Mouse (Mus musculus) liver, adult 2 months (tissue): ENCODE measurements around the gene Sirpa. TPM values are rescaled to one million over a fixed set of nuclear protein-coding genes. Genes with fewer than 3 reads are reported as not detected.
A peak's percentile ranks its signal among the peaks of the same experiment; 100 is the strongest.

Experiments used
- DNase-seq: peaks from one replicate; pipeline ENCODE4 v3.0.0-alpha.2; 2011; ENCODE audit warnings: low read depth, low spot score; ENCODE audit errors: extremely low read depth
- H3K27ac ChIP-seq: fragments of 200-500 bp; replicated peaks from 2 replicates; pipeline ENCODE4 v1.5.1; 2012; ENCODE audit warnings: low read depth, mild to moderate bottlenecking, control low read depth, inconsistent platforms, low read length; ENCODE audit not compliant: insufficient read depth
- H3K27me3 ChIP-seq: fragments of 200-500 bp; 2 replicates; pipeline ENCODE4 v1.6.1; 2012; ENCODE audit warnings: mild to moderate bottlenecking, moderate library complexity, low read length, inconsistent platforms; ENCODE audit not compliant: control insufficient read depth, insufficient read depth
- H3K36me3 ChIP-seq: fragments of 200-500 bp; 2 replicates; pipeline ENCODE4 v1.6.1; 2012; ENCODE audit warnings: low read length, inconsistent platforms; ENCODE audit not compliant: control insufficient read depth, insufficient read depth
- H3K4me1 ChIP-seq: fragments of 200-500 bp; 2 replicates; pipeline ENCODE4 v1.6.1; 2011; ENCODE audit warnings: low read length; ENCODE audit not compliant: control insufficient read depth, insufficient read depth
- H3K4me3 ChIP-seq: fragments of 200-500 bp; 2 replicates; pipeline ENCODE4 v1.5.1; 2011; ENCODE audit warnings: low read depth, mild to moderate bottlenecking, control low read depth, low read length, moderate library complexity; ENCODE audit not compliant: insufficient read depth
- H3K79me2 ChIP-seq: fragments of 200-500 bp; 2 replicates; pipeline ENCODE4 v1.6.1; 2012; ENCODE audit warnings: inconsistent platforms, mild to moderate bottlenecking, low read length, moderate library complexity; ENCODE audit not compliant: control insufficient read depth, insufficient read depth
- H3K9ac ChIP-seq: fragments of 200-500 bp; 2 replicates; pipeline ENCODE4 v1.6.1; 2012; ENCODE audit warnings: low read depth, mild to moderate bottlenecking, control low read depth, inconsistent platforms, low read length
- CTCF ChIP-seq: fragments of 200-500 bp; IDR thresholded peaks from 2 replicates; pipeline ENCODE4 v1.5.1; 2011; ENCODE audit warnings: low read depth, low read length, control low read depth
- POLR2A ChIP-seq: fragments of 200-500 bp; IDR thresholded peaks from 2 replicates; pipeline ENCODE4 v1.6.1; 2011; ENCODE audit warnings: low read length, control low read depth; ENCODE audit not compliant: insufficient read depth; ENCODE audit errors: extremely low read depth
- WGBS: fragments of 180-500 bp; shearing (Covaris S2); methylation state at CpG from one replicate; pipeline ENCODE4 v1.1.7; 2018; 5-methylcytosine and 5-hydroxymethylcytosine counted together
- polyA plus RNA-seq: library from polyadenylated mRNA; depleted of rRNA; stranded (reverse); fragments of >200 nt; gene quantifications from 2 replicates; pipeline ENCODE4 v1.2.3, GENCODE M21; 2012
- total RNA-seq: library from RNA; depleted of rRNA; stranded (reverse); fragments of >200 nt; gene quantifications from 2 replicates; pipeline ENCODE4 v1.2.3, GENCODE M21; 2014

Sirpa gene
- total and polyA plus RNA-seq, 2 experiments: 12.4 to 13.1 TPM

DNA sequence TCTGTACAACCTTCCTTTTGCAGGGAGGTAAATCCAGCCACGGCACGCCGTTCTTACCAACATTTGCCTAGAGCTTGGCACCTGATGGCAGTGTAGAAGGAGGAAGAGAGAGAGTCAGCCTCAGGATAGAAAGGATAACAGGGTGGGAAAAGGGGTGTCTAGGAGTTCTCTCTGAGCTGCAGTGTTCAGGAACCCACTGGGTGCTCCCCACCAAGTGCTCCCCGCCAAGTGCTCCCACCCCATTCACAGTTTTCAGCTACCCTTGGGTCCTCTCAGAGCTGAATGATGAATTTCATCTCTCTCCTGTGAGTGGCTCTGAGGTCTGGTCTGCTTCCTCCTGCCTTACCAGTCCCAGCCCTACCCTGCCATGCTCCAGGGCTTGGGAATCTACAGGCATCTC lies 1.9 kb downstream of the Sirpa start:
- DNase-seq: no peak
- Histone ChIP-seq H3K4me3 (peak overlapping the region; percentile 5; the same call in 1 of the 2 replicates), H3K27ac (peak overlapping the region; percentile 65), H3K36me3 (no peaks in the 10 kb centered on the region), H3K27me3 (0 out of 2 replicates have a peak, but pooled peaks cover 2% of the 10 kb centered on the region), H3K9ac (peak overlapping the region; percentile 34; the same call in 1 of the 2 replicates), H3K4me1 (no peaks in the 10 kb centered on the region; the same call in 1 of the 2 replicates), H3K79me2 (peaks cover 7% of the 10 kb centered on the region; the same call in 1 of the 2 replicates)
- TF ChIP-seq POLR2A (no peak), CTCF (no peak)
- WGBS: 73% methylated on average over 4 of the region's 4 CpGs

- no peaks in the 10 kb centered on the region; the same call in 1 of the 2 replicates for H3K4me1 ChIP-seq
- no peak for TF ChIP-seq CTCF
- no peak for TF ChIP-seq POLR2A
- peak overlapping the region; percentile 49 for H3K9ac ChIP-seq
- 0 out of 2 replicates have a peak, but pooled peaks cover 2% of the 10 kb centered on the region for H3K27me3 ChIP-seq
- DNase-seq: no peak
- 77% methylated on average over 4 of the region's 4 CpGs for WGBS
- H3K79me2 ChIP-seq: peaks cover 7% of the 10 kb centered on the region; the same call in 1 of the 2 replicates
- H3K27ac ChIP-seq: peak overlapping the region; percentile 79
- H3K36me3 ChIP-seq: no peaks in the 10 kb centered on the region
- 0 out of 2 replicates have a peak overlapping the region, but pooled peaks have one; percentile 2 for H3K4me3 ChIP-seq
Observed at GRCm38 (mm10) chr2:129595206-129595605, 2.6 kb downstream of the Sirpa start.

DNA sequence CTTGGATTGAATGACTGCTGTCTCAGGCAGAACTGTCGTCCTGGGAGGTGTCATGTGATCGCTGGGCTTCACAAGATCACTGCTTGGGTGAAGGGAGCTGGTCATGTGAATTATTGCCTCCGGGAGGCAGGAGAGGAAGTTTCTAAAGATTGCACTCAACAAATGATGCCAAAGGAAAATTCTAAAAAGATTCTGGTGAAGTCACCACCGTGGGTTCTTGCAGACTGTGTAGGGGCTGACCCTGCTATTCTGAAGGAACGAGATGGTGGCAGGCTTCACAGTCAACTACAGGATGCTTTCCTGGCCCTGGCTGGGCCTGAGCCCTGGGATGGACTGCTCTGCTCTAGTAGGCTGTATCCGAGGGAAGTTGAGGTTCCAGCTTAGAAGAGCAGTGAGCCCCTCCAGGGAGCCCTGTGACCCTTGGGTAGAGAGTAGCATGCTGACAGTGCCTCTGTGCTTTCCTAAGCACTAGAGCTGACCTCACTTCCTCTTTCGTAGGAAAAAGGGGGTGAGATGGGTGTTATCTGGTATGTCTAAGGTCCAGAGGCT lies 3.1 kb downstream of the Sirpa start:
- no peak overlapping the region for H3K4me3 ChIP-seq
- WGBS: 65% methylated on average over 7 of the region's 7 CpGs
- peak overlapping the region; percentile 36; the same call in 1 of the 2 replicates for H3K9ac ChIP-seq
- no peaks in the 10 kb centered on the region for H3K36me3 ChIP-seq
- DNase-seq: peak; percentile 42
- no peak for TF ChIP-seq CTCF
- no peak for TF ChIP-seq POLR2A
- H3K27me3 ChIP-seq: 0 out of 2 replicates have a peak, but pooled peaks cover 2% of the 10 kb centered on the region
- H3K79me2 ChIP-seq: peaks cover 7% of the 10 kb centered on the region; the same call in 1 of the 2 replicates
- no peaks in the 10 kb centered on the region; the same call in 1 of the 2 replicates for H3K4me1 ChIP-seq
- peak overlapping the region; percentile 83 for H3K27ac ChIP-seq

- 87% methylated on average over 15 of the region's 15 CpGs for WGBS
- Histone ChIP-seq H3K27me3 (0 out of 2 replicates have a peak, but pooled peaks cover 2% of the 10 kb centered on the region), H3K4me1 (no peaks in the 10 kb centered on the region; the same call in 1 of the 2 replicates), H3K9ac (no peak overlapping the region), H3K79me2 (peaks cover 7% of the 10 kb centered on the region; the same call in 1 of the 2 replicates), H3K27ac (0 out of 2 replicates have a peak overlapping the region, but pooled peaks have one; percentile 5), H3K36me3 (no peaks in the 10 kb centered on the region), H3K4me3 (no peak overlapping the region)
- TF ChIP-seq CTCF (no peak), POLR2A (no peak)
- no peak for DNase-seq
Observed at GRCm38 (mm10) chr2:129596555-129597172, 4.0 kb downstream of the Sirpa start.

DNA sequence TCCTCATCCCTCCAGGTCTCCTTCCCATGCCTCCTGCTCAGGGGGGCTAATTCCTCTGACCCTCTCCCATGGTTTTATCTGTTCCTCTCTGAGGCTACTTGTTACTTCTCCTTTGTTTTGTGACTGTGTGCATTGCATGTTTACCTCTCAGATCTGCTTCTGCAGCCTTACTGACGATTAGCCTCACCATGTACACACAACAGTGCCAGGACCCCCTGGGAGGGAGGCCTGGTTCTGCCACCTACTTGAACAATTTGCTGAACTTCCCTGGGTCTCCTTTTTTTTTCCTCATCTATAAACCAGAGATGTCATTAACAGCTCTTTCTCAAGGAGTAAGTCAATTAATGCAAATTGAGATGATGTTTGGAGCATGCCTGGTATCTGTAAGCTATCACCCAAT lies 4.9 kb downstream of the Sirpa start:
- Histone ChIP-seq H3K9ac (no peak overlapping the region), H3K27me3 (0 out of 2 replicates have a peak, but pooled peaks cover 2% of the 10 kb centered on the region), H3K36me3 (no peaks in the 10 kb centered on the region), H3K4me3 (no peak overlapping the region), H3K79me2 (peaks cover 11% of the 10 kb centered on the region; the same call in 1 of the 2 replicates), H3K4me1 (no peaks in the 10 kb centered on the region; the same call in 1 of the 2 replicates), H3K27ac (no peak overlapping the region)
- 34% methylated on average over 1 of the region's 1 CpGs for WGBS
- no peak for TF ChIP-seq POLR2A
- no peak for TF ChIP-seq CTCF
- DNase-seq: no peak

- 75% methylated on average over 9 of the region's 9 CpGs for WGBS
- DNase-seq: no peak
- Histone ChIP-seq H3K27me3 (0 out of 2 replicates have a peak, but pooled peaks cover 1% of the 10 kb centered on the region), H3K27ac (no peak overlapping the region), H3K9ac (no peak overlapping the region), H3K4me1 (no peaks in the 10 kb centered on the region; the same call in 1 of the 2 replicates), H3K36me3 (no peaks in the 10 kb centered on the region), H3K4me3 (no peak overlapping the region), H3K79me2 (peaks cover 11% of the 10 kb centered on the region; the same call in 1 of the 2 replicates)
- TF ChIP-seq POLR2A (no peak), CTCF (no peak)
Observed at GRCm38 (mm10) chr2:129598094-129598493, 5.5 kb downstream of the Sirpa start.
